Mouse (Mus musculus) layer of hippocampus, adult 11-12 months (tissue): ENCODE results near the gene Acad11.

Experiments used
- DNase-seq: peaks from one replicate; pipeline ENCODE4 v3.0.0; 2022; ENCODE audit warnings: low spot score

The Acad11 gene

DNA sequence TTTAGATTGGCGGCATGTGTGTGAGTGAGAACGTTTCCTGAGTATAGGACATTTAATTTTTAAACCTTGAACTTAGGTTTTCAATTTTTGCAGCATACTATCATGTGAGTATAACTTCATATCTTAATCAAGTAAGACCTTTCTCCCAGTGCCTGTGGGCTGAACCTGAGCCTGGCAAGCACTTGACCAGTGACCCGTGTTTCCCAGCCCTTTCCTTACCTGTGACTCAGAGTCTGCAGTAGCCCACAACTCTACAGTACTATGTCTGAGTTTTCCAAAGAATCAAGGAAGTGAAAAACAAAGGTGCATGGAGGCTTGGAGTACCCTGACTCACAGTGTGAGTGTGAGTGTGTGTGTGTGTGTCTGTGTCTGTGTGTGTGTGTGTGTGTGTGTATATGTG is 16.9 kb downstream of the Acad11 start:
- no peak for DNase-seq

GRCm38 (mm10) chr9:104085730-104086429 is 22.7 kb downstream of the Acad11 start:
- no peak for DNase-seq

DNA sequence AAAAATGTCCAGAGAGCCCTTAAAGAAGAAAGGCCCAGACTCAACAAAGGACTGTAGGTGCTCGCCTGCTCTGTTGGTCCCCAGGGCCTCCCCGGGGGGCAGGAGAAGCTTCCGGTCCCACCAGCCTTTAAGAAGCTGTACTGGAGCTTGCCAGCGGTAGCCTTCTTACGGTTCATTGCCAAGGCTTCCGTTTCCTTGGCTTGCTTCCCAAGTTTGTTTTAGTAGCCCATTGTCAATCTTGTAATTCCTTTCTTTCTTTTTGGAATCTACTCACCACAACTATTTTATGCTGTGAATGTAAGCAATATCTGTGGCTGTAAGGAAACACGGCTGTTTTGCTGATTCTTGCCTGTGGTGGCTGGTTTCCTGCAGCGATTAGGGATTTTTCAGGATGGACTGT is 25.4 kb downstream of the Acad11 start:
- DNase-seq, result no peak

DNA sequence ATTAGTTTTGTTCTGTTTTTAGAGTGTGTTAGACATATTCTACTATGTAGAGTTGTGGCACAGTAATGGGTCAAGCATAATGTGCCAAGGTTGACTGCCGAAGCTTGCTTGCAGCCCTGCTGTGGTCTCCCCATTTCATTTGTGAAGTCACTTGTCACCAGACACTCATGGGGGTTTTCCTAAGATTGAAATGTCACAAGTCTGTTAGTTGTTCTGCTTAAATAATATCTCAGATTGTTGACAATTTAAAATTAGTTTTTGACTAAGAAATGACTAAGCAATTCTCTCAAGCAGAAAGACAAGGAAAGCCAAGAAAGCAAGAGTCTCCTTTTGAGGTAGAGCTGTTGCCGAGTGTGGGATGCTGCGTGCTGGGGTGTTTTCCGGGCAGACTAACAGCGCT is 29.8 kb downstream of the Acad11 start:
- no peak for DNase-seq

DNA sequence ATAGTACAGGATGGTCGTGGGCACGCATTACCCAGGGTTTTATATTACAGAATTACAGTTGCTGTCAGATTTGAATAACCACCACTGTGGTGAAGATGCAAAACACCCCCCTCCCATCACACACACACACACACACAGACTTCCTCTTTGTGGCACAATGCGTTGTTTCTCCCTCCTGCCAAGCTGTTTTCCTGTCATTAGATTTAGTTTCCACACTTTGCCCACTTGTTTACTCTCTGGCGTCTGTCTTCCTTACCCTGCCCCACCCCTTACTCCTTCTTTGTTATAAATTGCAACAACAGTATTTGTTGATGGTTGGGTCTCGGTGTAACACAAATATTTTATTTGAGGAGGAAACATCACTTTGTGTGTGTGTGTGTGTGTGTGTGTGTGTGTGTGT is 35.1 kb downstream of the Acad11 start:
- DNase-seq, result no peak

GRCm38 (mm10) chr9:104099060-104099459 is 35.9 kb downstream of the Acad11 start:
- DNase-seq, result no peak

- DNase-seq, result no peak
These were observed 37.6 kb downstream of the Acad11 start for GRCm38 (mm10) chr9:104100822-104101221.

- DNase-seq, result no peak
These were observed 38.3 kb downstream of the Acad11 start for GRCm38 (mm10) chr9:104101458-104101857.

DNA sequence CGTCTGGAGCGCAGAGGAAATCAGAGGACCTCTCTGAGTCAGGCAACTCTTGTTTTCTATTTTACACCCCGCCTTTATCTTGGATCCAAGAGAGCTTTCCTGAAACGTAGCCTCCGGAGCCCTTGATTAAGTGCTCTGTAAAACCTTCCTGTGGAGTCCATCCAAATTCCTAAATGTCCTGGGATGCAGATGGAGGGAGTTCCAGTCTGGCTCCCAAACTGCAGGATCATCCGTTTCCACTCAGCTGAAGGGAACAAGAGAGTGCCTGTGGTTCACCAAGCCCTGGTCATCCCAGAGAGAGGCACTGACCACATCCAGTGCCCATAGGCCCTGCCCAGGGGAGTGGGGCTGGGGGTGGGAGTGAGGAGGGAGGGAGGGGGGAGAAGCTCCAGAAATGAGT is 39.1 kb downstream of the Acad11 start:
- DNase-seq, result no peak

GRCm38 (mm10) chr9:104102901-104103300 is 39.7 kb downstream of the Acad11 start:
- DNase-seq, result no peak

- DNase-seq, result no peak
These were observed 41.8 kb downstream of the Acad11 start for GRCm38 (mm10) chr9:104104986-104105385.

- no peak for DNase-seq
These were observed 43.8 kb downstream of the Acad11 start for GRCm38 (mm10) chr9:104106930-104107329.

DNA sequence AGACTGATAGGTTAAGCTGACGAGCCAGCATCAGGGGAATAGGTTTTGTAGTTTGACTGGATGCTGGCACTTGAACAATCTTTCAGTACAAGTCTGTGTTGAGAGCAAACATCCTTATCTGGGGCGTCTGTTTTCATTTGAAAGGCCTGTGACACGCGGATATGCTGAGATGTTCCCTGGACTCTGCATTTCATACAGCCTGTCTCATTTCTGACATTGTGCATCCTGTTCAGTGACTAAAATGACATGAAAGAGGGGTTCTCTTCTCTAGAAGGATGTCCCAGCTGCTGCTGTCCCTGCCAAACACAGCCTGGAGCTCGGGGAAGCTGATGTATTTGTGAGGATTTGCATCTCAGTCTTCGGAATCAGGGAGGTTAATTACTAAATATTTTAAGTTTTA is 44.3 kb downstream of the Acad11 start:
- DNase-seq, result no peak

DNA sequence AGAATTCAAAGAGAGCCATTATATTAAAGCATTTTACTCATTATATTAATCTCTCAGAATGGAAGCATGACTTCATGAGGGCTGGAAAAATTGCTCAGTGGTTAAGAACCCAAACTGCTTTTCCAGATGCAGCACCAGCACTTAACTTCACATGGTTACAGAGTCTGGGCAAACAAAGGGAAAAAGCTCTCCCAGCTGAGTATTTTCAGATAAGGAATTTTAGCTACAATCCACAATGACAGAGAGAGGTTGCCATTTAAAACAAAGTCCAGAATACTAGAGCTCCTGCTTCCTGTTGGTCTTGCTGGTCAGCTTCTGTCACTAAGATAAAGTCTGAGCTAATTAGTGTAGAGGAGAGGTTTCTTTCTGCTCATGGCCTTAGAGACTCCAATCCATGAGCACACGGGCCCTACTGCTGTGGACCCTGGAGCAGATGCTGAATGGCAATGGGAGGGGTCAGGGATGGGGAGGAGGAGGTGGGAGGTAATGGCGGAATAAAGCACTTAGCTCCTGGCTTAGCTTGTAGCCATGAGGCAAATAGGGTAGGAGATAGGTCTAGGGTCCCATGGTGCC is 45.5 kb downstream of the Acad11 start:
- no peak for DNase-seq

DNA sequence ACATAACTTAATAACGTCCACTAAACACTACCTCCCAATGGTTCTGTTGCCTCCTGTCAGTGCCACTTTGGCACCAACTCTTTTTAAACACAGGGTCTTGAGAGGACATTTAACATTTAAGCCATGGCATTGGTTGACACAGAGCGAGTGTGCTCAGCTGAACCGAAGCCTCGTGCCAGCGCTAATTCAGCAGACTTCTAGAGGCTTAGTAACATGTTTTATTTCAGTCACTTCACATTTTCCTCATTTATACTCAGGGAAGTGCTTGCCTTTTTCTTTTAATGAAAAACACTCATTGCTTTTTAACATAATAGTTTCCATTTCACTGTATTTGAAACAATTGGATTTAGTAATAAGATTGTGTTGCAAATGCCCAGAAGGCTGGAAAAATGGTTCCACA is 46.0 kb downstream of the Acad11 start:
- DNase-seq, result no peak

- DNase-seq, result no peak
These were observed 59.9 kb downstream of the Acad11 start for GRCm38 (mm10) chr9:104123101-104123500.

GRCm38 (mm10) chr9:104123622-104124021 is 60.4 kb downstream of the Acad11 start:
- peak; percentile 17 for DNase-seq

DNA sequence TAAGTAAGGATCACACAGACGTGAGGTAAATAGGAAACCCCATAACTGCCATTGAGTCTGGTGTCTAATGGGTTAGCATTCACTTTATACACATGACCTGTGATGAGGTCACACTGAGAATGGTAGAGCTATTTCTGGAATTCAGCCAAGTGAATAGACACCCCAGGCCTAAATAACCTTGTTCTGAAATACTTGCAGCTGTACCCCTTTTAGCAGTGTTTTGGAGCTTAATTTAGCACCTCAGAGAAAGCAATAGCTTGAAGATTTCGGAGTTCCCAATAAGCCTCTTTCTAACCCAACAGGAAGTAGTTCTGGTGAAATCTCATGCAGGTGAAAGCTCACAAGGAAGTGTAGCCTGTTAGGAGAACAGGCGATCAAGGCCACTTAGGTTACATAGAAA is 63.7 kb downstream of the Acad11 start, which contains the start of gene Ackr4:
Gene Ackr4 (minus strand): TSS at position 101 of the 400 bp plus-strand sequence.
- no peak for DNase-seq

- peak; percentile 58 for DNase-seq
These were observed 64.9 kb downstream of the Acad11 start for GRCm38 (mm10) chr9:104128110-104128509.

DNA sequence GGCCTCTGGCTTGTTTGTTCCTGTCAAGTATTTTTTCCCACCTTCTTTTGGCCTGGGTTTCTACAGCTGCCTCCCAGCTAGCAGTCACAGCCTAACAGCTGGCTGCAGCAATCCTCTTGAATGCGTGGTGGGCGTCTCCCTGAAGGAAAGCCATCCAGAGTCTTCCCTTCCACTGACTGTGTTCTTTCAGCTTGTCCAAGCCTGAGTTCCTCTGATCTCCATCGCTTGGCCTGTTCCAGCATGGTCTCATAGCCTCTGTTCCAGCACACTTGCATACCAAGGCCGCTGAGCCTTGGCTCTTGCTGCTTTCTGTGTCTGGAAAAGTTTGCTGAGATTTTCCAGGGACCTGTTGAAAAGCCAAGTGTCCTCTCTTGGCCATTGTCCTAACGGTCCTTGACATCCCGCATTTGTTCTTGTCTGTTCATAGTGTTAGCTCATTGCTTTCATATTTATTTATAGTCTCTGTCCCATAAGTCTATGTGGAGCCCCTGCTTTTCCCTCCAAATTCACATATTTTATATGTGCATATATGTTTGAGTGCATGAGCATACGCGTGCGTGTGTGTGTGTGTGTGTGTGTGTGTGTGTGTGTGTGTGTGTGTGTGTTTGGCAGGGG is 67.1 kb downstream of the Acad11 start:
- DNase-seq, result no peak

GRCm38 (mm10) chr9:104140351-104140750 is 77.2 kb downstream of the Acad11 start:
- DNase-seq, result no peak

GRCm38 (mm10) chr9:104142805-104143204 is 79.6 kb downstream of the Acad11 start:
- DNase-seq, result no peak

DNA sequence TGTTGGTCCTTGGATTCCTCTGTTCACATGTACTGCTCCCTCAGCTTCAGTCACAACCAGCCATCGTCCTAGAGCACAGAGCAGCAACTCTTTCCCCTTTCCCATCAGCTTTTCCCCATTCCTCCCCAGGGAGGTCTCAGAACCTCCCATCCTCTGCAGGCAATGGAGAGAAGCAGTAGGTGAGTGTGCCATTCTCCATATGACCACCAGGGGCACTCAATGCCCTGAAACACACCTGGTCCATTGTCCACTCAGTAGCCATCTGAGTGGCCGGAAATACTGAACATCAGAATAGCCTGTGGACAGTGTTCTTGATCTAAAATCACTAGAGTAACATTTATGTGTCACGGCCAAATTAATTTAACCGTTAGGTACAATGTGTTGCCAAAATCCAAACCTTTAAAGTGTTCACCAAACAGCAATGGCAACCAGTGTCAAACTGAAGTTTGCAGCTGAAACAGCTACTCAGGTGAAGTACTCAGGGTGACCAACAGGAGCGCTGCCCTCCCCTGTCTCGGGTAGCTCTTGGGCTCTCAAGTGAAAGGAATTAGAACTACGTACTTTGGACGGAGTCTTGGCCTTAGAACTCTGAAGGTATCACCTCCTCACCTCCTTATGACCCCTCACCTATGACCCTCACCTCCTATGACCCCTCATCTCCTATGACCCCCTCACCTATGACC is 81.3 kb downstream of the Acad11 start:
- DNase-seq, result no peak
